Mouse (Mus musculus) testis, adult 2 months (tissue): Measurements from ENCODE around the gene Lgals12.
A peak's percentile ranks its signal among the peaks of the same experiment; 100 is the strongest.

Source experiments
- CTCF ChIP-seq: fragments of 200-500 bp; IDR thresholded peaks from 2 replicates; pipeline ENCODE4 v1.5.1; 2012; ENCODE audit warnings: low read depth, mild to moderate bottlenecking, inconsistent platforms, low read length, moderate library complexity; ENCODE audit not compliant: control insufficient read depth, insufficient read depth, insufficient replicate concordance
- POLR2A ChIP-seq: fragments of 200-500 bp; IDR thresholded peaks from 2 replicates; pipeline ENCODE4 v1.6.1; 2012; ENCODE audit warnings: low read depth, mild to moderate bottlenecking, inconsistent platforms, low read length, moderate library complexity; ENCODE audit not compliant: control insufficient read depth

DNA sequence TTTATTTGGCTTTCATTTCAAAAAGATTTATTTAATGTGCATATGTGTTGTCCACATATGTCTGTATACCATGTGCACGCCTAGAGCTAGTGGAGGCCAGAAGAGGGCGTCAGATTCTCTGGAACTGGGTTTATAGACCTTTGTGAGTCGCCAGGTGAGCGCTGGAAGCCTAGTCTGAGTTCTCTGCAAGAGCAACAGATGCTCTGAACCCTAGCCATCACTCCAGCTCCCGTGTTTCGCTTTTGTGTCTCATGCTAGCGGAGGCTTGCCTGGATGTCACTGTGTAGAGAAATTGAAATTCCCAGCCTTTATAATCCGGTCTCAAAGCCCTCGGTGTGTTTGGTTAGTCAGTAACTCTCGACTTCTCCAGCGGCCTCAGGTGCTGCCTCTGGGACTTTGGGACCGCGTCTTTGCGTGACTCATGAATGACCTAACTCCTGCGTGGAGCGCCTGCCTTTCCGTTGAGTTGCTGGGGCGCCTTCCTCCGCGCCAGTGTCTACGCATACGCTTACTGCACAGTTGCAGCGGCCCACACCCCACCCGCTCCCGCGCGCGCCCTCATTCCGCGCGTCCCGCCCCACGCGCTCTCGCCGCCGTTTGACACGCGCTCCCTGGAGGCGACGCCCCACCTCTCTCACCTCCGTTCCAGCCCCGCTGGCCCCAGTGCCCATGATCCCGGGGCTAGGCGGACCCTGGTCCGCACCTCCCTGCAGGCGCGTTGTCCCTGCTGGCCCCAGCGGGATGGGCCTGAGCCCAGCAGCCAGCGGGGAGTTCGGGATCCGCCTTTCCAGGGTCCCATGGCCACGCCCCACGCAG is 5.2 kb upstream of the Lgals12 start, which contains the start of gene Hrasls5:
- TF ChIP-seq POLR2A (peak; percentile 84; the same call in 1 of the 2 replicates), CTCF (no peak)
